In the genomic region with DNA sequence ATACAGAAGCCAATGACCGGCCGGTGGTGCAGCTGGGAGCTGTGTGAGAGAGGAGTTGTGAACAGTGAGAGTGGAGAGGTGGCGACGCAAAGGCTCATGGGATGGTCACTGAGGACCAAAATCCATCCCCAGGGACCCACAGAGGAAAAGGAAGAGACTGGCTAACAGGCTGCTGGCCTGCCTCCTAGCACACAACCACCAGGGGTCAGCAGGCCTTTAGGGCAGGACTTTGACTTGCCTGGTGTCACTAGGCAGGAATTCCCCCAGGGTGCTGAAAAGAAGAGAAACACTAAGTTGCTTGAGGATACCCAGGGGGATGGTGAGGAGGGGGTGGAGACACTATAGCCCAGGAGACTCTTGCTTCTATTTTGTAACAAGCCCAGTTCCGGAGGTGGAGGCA, we compare ENCODE assay signal across 7 mouse cellular contexts. TPM values are rescaled to one million over a fixed set of nuclear protein-coding genes. Genes with fewer than 3 reads are reported as not detected.
A peak's percentile ranks its signal among the peaks of the same experiment; 100 is the strongest.
DNase-seq lines count a peak whose midpoint lies in the region; ATAC-seq lines count a peak whose summit lies in the region.

No protein-coding gene starts in this region.

- H3K4me1 ChIP-seq in embryonic facial prominence, embryonic 14.5 days (ENCODE audit: control insufficient read depth, insufficient read depth, low read length): peaks cover 4% of the 10 kb centered on the region

- no peak overlapping the region for H3K27ac ChIP-seq in embryonic facial prominence, embryonic 14.5 days (replicated peaks; ENCODE audit: low read depth, low read length)

- no peak overlapping the region for H3K4me3 ChIP-seq in embryonic facial prominence, embryonic 14.5 days (ENCODE audit: low read depth, low read length)

- 22% methylated on average over 5 of the region's 5 CpGs for WGBS in embryonic facial prominence, embryonic 14.5 days

- DNase-seq in layer of hippocampus, adult 9-11 months: peak; percentile 39
- DNase-seq in layer of hippocampus, adult 9-10 months (ENCODE audit: low spot score): no peak
- DNase-seq in NIH3T3 (ENCODE audit: low read depth): peak; percentile 25
- DNase-seq in embryonic facial prominence, embryonic 14.5 days (ENCODE audit: low spot score): peak; percentile 68
- DNase-seq in kidney, postnatal 10 days: peak; percentile 75
- DNase-seq in mesoderm, embryonic 11.5 days (ENCODE audit: low read depth, low spot score): peak; percentile 64
- no peak for DNase-seq in right cerebral cortex, postnatal 25 days

- peaks cover 42% of the 10 kb centered on the region for H3K36me3 ChIP-seq in embryonic facial prominence, embryonic 14.5 days (ENCODE audit: control insufficient read depth, insufficient read depth, low read length)

- no peaks in the 10 kb centered on the region for H3K9me3 ChIP-seq in embryonic facial prominence, embryonic 14.5 days (ENCODE audit: control insufficient read depth, low read length)

- no peak overlapping the region for H3K4me2 ChIP-seq in embryonic facial prominence, embryonic 14.5 days (ENCODE audit: low read depth, low read length)

- peak; percentile 21 for ATAC-seq in embryonic facial prominence, embryonic 14.5 days (ENCODE audit: low read depth)

- peaks cover 26% of the 10 kb centered on the region for H3K27me3 ChIP-seq in embryonic facial prominence, embryonic 14.5 days (replicated peaks; ENCODE audit: control insufficient read depth, insufficient read depth, low read length)

- H3K9ac ChIP-seq in embryonic facial prominence, embryonic 14.5 days (ENCODE audit: low read depth, low read length): no peak overlapping the region

RNA-seq across cellular contexts. Expression of a gene that starts 2.0 kb away (rescaled TPM):
- polyA plus RNA-seq in embryonic facial prominence, embryonic 14.5 days (2014; fragmentation: Nextera tagmentation; extraction: Ambion mirVana): 3.4 and 4.1 TPM in 2 replicates

RNA-seq across cellular contexts. Expression of a gene that starts 7.5 kb away (rescaled TPM):
- 801 and 834 TPM in 2 replicates for polyA plus RNA-seq in embryonic facial prominence, embryonic 14.5 days (2014; fragmentation: Nextera tagmentation; extraction: Ambion mirVana)

RNA-seq across cellular contexts. Expression of a gene that starts 58.8 kb away (rescaled TPM):
- polyA plus RNA-seq in embryonic facial prominence, embryonic 14.5 days (2014; fragmentation: Nextera tagmentation; extraction: Ambion mirVana): 139 and 143 TPM in 2 replicates

RNA-seq across cellular contexts. Expression of a gene that starts 58.9 kb away (rescaled TPM):
- 112 and 119 TPM in 2 replicates for polyA plus RNA-seq in embryonic facial prominence, embryonic 14.5 days (2014; fragmentation: Nextera tagmentation; extraction: Ambion mirVana)

Comparison
In these comparisons a context has a peak if more than half of its experiments do, and no peak if none do; other contexts are left out.
1. DNase-seq: peak in layer of hippocampus, adult 9-11 months (single experiment), NIH3T3 (single experiment), embryonic facial prominence, embryonic 14.5 days (single experiment), kidney, postnatal 10 days (single experiment) and mesoderm, embryonic 11.5 days (single experiment); none in layer of hippocampus, adult 9-10 months (single experiment) and right cerebral cortex, postnatal 25 days (single experiment).